Mouse (Mus musculus) midbrain, embryonic 14.5 days (tissue): Measurements from ENCODE around the gene 1700013G24Rik. TPM values are rescaled to one million over a fixed set of nuclear protein-coding genes. Genes with fewer than 3 reads are reported as not detected.

Experiments
- ATAC-seq: fragments of 200-750 bp; cut with Nextera tagmentation; 2 replicates; pipeline ENCODE4 v1.8.0; 2017; ENCODE audit warnings: moderate number of reproducible peaks, moderate library complexity; ENCODE audit not compliant: low FRiP score, low TSS enrichment
- DNase-seq: peaks from one replicate; pipeline ENCODE4 v3.0.0-alpha.2; 2015
- H3K27ac ChIP-seq: fragments of 300-500 bp; sonication (generic); replicated peaks from 2 replicates; pipeline ENCODE4 v1.5.1; 2014; ENCODE audit warnings: mild to moderate bottlenecking, low read depth, low read length, moderate library complexity
- H3K27me3 ChIP-seq: fragments of 300-500 bp; sonication (generic); 2 replicates; pipeline ENCODE4 v1.6.1; 2014; ENCODE audit warnings: low read length, control low read depth, mixed read lengths; ENCODE audit not compliant: control insufficient read depth, insufficient read depth
- H3K36me3 ChIP-seq: fragments of 300-500 bp; sonication (generic); 2 replicates; pipeline ENCODE4 v1.6.1; 2014; ENCODE audit warnings: low read length, control low read depth; ENCODE audit not compliant: control insufficient read depth, insufficient read depth
- H3K4me1 ChIP-seq: fragments of 300-500 bp; sonication (generic); 2 replicates; pipeline ENCODE4 v1.6.1; 2014; ENCODE audit warnings: mild to moderate bottlenecking, antibody characterized with exemption, low read length, control low read depth; ENCODE audit not compliant: control insufficient read depth, insufficient read depth
- H3K4me2 ChIP-seq: fragments of 300-500 bp; sonication (generic); 2 replicates; pipeline ENCODE4 v1.6.1; 2014; ENCODE audit warnings: mild to moderate bottlenecking, low read length, moderate library complexity
- H3K4me3 ChIP-seq: fragments of 300-500 bp; sonication (generic); replicated peaks from 2 replicates; pipeline ENCODE4 v1.5.1; 2014; ENCODE audit warnings: low read depth, low read length
- H3K9ac ChIP-seq: fragments of 300-500 bp; sonication (generic); replicated peaks from 2 replicates; pipeline ENCODE4 v1.6.1; 2014; ENCODE audit warnings: mild to moderate bottlenecking, low read length, moderate library complexity
- H3K9me3 ChIP-seq: fragments of 300-500 bp; sonication (generic); 2 replicates; pipeline ENCODE4 v1.6.1; 2016; ENCODE audit warnings: low read length, control low read depth, mixed read lengths; ENCODE audit not compliant: control insufficient read depth
- WGBS: fragments of 180-500 bp; shearing (Covaris S2); extraction: QIAGEN DNeasy Blood & Tissue Kit; methylation state at CpG from one replicate; pipeline ENCODE4 v1.1.7; 2014; 5-methylcytosine and 5-hydroxymethylcytosine counted together
- polyA plus RNA-seq: library from polyadenylated mRNA; unstranded; fragments of >200 nt; fragmentation: Nextera tagmentation; extraction: Ambion mirVana; gene quantifications from 2 replicates; pipeline ENCODE4 v1.2.1, GENCODE M21; 2014

Gene 1700013G24Rik
- polyA plus RNA-seq, 1 experiment from 2014 or later, result not detected

- H3K4me3 ChIP-seq, result no peak overlapping the region
- H3K9me3 ChIP-seq, result no peaks in the 10 kb centered on the region
- ATAC-seq, result no peak
- no peak overlapping the region for H3K9ac ChIP-seq
- WGBS, result 23% methylated on average over 17 of the region's 17 CpGs
- no peaks in the 10 kb centered on the region for H3K27me3 ChIP-seq
- no peaks in the 10 kb centered on the region for H3K36me3 ChIP-seq
- H3K27ac ChIP-seq, result no peak overlapping the region
- no peak for DNase-seq
- peaks cover 15% of the 10 kb centered on the region for H3K4me1 ChIP-seq
- no peak overlapping the region; the same call in 1 of the 2 replicates for H3K4me2 ChIP-seq
Measured at GRCm38 (mm10) chr4:137476761-137477237, 23.7 kb downstream of the 1700013G24Rik start.

GRCm38 (mm10) chr4:137477611-137478010 is 24.5 kb downstream of the 1700013G24Rik start:
- Histone ChIP-seq H3K27me3 (no peaks in the 10 kb centered on the region), H3K36me3 (no peaks in the 10 kb centered on the region), H3K9ac (no peak overlapping the region), H3K27ac (no peak overlapping the region), H3K4me1 (peaks cover 15% of the 10 kb centered on the region), H3K9me3 (no peaks in the 10 kb centered on the region), H3K4me2 (no peak overlapping the region), H3K4me3 (no peak overlapping the region)
- DNase-seq (no peak), ATAC-seq (no peak)
- WGBS, result 56% methylated on average over 6 of the region's 6 CpGs

- no peak overlapping the region for H3K9ac ChIP-seq
- DNase-seq, result no peak
- whole genome bisulfite sequencing, result 63% methylated on average over 5 of the region's 5 CpGs
- H3K27me3 ChIP-seq, result no peaks in the 10 kb centered on the region
- H3K9me3 ChIP-seq, result no peaks in the 10 kb centered on the region
- no peak for ATAC-seq
- no peak overlapping the region for H3K27ac ChIP-seq
- H3K4me1 ChIP-seq, result peaks cover 15% of the 10 kb centered on the region
- H3K4me3 ChIP-seq, result no peak overlapping the region
- H3K4me2 ChIP-seq, result no peak overlapping the region
- H3K36me3 ChIP-seq, result no peaks in the 10 kb centered on the region
Measured at GRCm38 (mm10) chr4:137478306-137478705, 25.2 kb downstream of the 1700013G24Rik start.

- Histone ChIP-seq H3K27ac (no peak overlapping the region), H3K9ac (no peak overlapping the region; the same call in 1 of the 2 replicates), H3K9me3 (no peaks in the 10 kb centered on the region), H3K4me3 (no peak overlapping the region), H3K36me3 (no peaks in the 10 kb centered on the region), H3K27me3 (no peaks in the 10 kb centered on the region), H3K4me1 (peaks cover 15% of the 10 kb centered on the region), H3K4me2 (no peak overlapping the region)
- WGBS, result 9% methylated on average over 6 of the region's 6 CpGs
- DNase-seq (no peak), ATAC-seq (no peak)
Measured at GRCm38 (mm10) chr4:137479757-137480156, 26.7 kb downstream of the 1700013G24Rik start.

- no peak overlapping the region for H3K9ac ChIP-seq
- DNase-seq (no peak), ATAC-seq (no peak)
- no peaks in the 10 kb centered on the region for H3K9me3 ChIP-seq
- no peak overlapping the region for H3K27ac ChIP-seq
- peaks cover 16% of the 10 kb centered on the region for H3K4me1 ChIP-seq
- no peaks in the 10 kb centered on the region for H3K27me3 ChIP-seq
- no peak overlapping the region for H3K4me3 ChIP-seq
- WGBS, result 18% methylated on average over 19 of the region's 19 CpGs
- H3K4me2 ChIP-seq, result no peak overlapping the region
- H3K36me3 ChIP-seq, result no peaks in the 10 kb centered on the region
Measured at GRCm38 (mm10) chr4:137480191-137480992, 27.3 kb downstream of the 1700013G24Rik start.

- peaks cover 20% of the 10 kb centered on the region for H3K4me1 ChIP-seq
- H3K36me3 ChIP-seq, result no peaks in the 10 kb centered on the region
- no peaks in the 10 kb centered on the region for H3K27me3 ChIP-seq
- no peak overlapping the region for H3K9ac ChIP-seq
- no peaks in the 10 kb centered on the region for H3K9me3 ChIP-seq
- ATAC-seq (no peak), DNase-seq (no peak)
- H3K4me3 ChIP-seq, result no peak overlapping the region
- H3K4me2 ChIP-seq, result no peak overlapping the region
- no peak overlapping the region for H3K27ac ChIP-seq
- 25% methylated on average over 1 of the region's 1 CpGs for WGBS
Measured at GRCm38 (mm10) chr4:137480993-137481340, 27.9 kb downstream of the 1700013G24Rik start.

- Histone ChIP-seq H3K4me3 (no peak overlapping the region), H3K4me1 (peaks cover 19% of the 10 kb centered on the region), H3K27me3 (no peaks in the 10 kb centered on the region), H3K36me3 (no peaks in the 10 kb centered on the region), H3K9ac (no peak overlapping the region), H3K4me2 (no peak overlapping the region), H3K27ac (no peak overlapping the region), H3K9me3 (no peaks in the 10 kb centered on the region)
- DNase-seq, result no peak
- WGBS, result 68% methylated on average over 13 of the region's 13 CpGs
- no peak for ATAC-seq
Measured at GRCm38 (mm10) chr4:137481381-137482030, 28.4 kb downstream of the 1700013G24Rik start.

- Histone ChIP-seq H3K4me2 (no peak overlapping the region), H3K9me3 (no peaks in the 10 kb centered on the region), H3K4me3 (no peak overlapping the region), H3K36me3 (no peaks in the 10 kb centered on the region), H3K27me3 (no peaks in the 10 kb centered on the region), H3K4me1 (peaks cover 23% of the 10 kb centered on the region), H3K9ac (no peak overlapping the region), H3K27ac (no peak overlapping the region)
- no peak for DNase-seq
- ATAC-seq, result no peak
- WGBS, result 85% methylated on average over 16 of the region's 16 CpGs
Measured at GRCm38 (mm10) chr4:137483871-137484270, 30.8 kb downstream of the 1700013G24Rik start.

GRCm38 (mm10) chr4:137484586-137484985 is 31.5 kb downstream of the 1700013G24Rik start:
- WGBS, result 71% methylated on average over 7 of the region's 7 CpGs
- Histone ChIP-seq H3K4me3 (no peak overlapping the region), H3K4me2 (no peak overlapping the region), H3K36me3 (no peaks in the 10 kb centered on the region), H3K9me3 (no peaks in the 10 kb centered on the region), H3K9ac (no peak overlapping the region), H3K27me3 (no peaks in the 10 kb centered on the region), H3K27ac (no peak overlapping the region), H3K4me1 (peaks cover 27% of the 10 kb centered on the region)
- peak; percentile 36 for DNase-seq
- ATAC-seq, result no peak
